Mouse (Mus musculus) liver, embryonic 14.5 days (tissue): Measurements from ENCODE around the gene Zic5.

Source experiments
- CTCF ChIP-seq: IDR thresholded peaks from 2 replicates; pipeline ENCODE4 v1.5.1; 2016; ENCODE audit warnings: antibody characterized with exemption, low read depth, control low read depth
- EP300 ChIP-seq: IDR thresholded peaks from 2 replicates; pipeline ENCODE4 v1.6.1; 2016; ENCODE audit warnings: antibody characterized with exemption, low read depth

DNA sequence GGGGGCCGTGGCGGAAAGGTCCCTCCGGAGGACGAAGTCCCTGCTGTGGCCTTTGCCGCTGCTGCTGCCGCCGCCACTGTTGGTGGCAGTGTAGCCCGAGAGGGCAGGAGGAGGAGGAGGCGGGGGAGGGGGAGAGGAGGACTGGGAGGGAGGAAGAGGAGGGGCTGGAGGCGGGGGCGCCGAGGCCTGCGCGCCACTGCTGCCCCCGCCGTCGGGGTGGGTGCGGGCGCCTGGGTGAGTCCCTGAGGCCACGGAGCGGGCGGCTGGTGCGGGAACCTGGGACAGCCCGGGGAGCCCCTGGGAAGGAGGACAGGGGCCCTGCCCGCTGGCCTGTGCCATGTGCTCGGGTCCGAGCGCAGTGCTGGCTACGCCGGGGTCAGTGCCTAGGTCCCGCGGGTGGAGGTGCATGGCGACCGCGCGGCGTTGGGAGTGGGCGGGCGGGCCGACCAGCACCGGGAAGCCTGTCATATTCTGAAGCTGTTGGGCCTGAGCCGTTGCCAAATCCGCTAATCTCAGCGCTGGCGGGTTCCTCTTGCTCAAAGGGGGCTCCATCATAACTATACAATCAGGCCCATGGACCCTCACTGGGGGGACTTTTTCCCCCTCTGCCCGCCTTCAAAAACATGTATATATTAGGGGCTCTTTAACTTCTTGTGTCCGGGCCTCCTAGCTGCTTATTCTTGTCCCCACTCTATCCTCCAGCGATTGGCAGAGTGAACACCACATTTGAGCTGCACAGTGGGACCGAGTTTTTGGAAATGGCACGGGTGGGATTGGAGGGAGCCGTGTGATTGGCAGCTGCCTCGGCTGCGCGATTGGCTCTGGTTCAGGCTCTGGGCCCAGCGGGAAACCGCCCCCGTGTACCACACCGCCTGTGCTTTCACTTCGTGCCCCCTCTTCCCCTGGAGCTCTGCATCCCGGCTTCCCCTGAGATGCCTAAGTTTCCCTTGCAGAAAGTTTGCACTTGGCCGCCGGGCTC is at the start of gene Zic5:
- TF ChIP-seq CTCF (no peak), EP300 (no peak)
